Mouse (Mus musculus): ENCODE data around the gene Tlcd2. TPM values are rescaled to one million over a fixed set of nuclear protein-coding genes. Genes with fewer than 3 reads are reported as not detected.
"Not testable (repeated sequence)": the region's sequence is repeated elsewhere in the genome, so short reads cannot be mapped to it uniquely, and the experiment has no call there.

Tlcd2 gene
- total RNA-seq, 2 experiments from 2014 or later: 6.1 to 6.7 TPM

- no peak for DNase-seq
Observed at GRCm38 (mm10) chr11:75450304-75450908, 11.1 kb upstream of the Tlcd2 start.

- DNase-seq: no peak
Observed at GRCm38 (mm10) chr11:75450936-75451335, 10.6 kb upstream of the Tlcd2 start.

- no peak for DNase-seq
Observed at GRCm38 (mm10) chr11:75452081-75452480, 9.4 kb upstream of the Tlcd2 start.

- no peak for DNase-seq
Observed at GRCm38 (mm10) chr11:75452812-75453557, 8.5 kb upstream of the Tlcd2 start.

GRCm38 (mm10) chr11:75453991-75454930 is 7.3 kb upstream of the Tlcd2 start, which contains the start of gene Wdr81:
Wdr81 (minus strand) TSS chr11:75454717.
- peak; percentile 87 for DNase-seq

- no peak for DNase-seq
Observed at GRCm38 (mm10) chr11:75455041-75455736, 6.3 kb upstream of the Tlcd2 start.

GRCm38 (mm10) chr11:75455971-75456370 is 5.5 kb upstream of the Tlcd2 start:
- not testable (repeated sequence) for DNase-seq

- DNase-seq: no peak
Observed at GRCm38 (mm10) chr11:75456440-75456871, 5.1 kb upstream of the Tlcd2 start.

GRCm38 (mm10) chr11:75458169-75458568 is 3.3 kb upstream of the Tlcd2 start:
- peak; percentile 55 for DNase-seq

- no peak for DNase-seq
Observed at GRCm38 (mm10) chr11:75458628-75459041, 2.9 kb upstream of the Tlcd2 start.

GRCm38 (mm10) chr11:75459141-75459711 is 2.3 kb upstream of the Tlcd2 start:
- DNase-seq: peak; percentile 45

- DNase-seq: no peak
Observed at GRCm38 (mm10) chr11:75459751-75460102, 1.8 kb upstream of the Tlcd2 start.

GRCm38 (mm10) chr11:75460103-75460843 is 1.2 kb upstream of the Tlcd2 start:
- DNase-seq: peak; percentile 91

GRCm38 (mm10) chr11:75461743-75462252 is 283 bp downstream of the Tlcd2 start:
- DNase-seq: no peak

- peak; percentile 90 for DNase-seq
Observed at GRCm38 (mm10) chr11:75462253-75462783, 803 bp downstream of the Tlcd2 start.

GRCm38 (mm10) chr11:75462865-75463336 is 1.4 kb downstream of the Tlcd2 start:
- DNase-seq: peak; percentile 97

GRCm38 (mm10) chr11:75463624-75464023 is 2.1 kb downstream of the Tlcd2 start:
- DNase-seq: no peak

- no peak for DNase-seq
Observed at GRCm38 (mm10) chr11:75464417-75464816, 2.9 kb downstream of the Tlcd2 start.

GRCm38 (mm10) chr11:75465051-75465450 is 3.5 kb downstream of the Tlcd2 start:
- DNase-seq: no peak

GRCm38 (mm10) chr11:75466731-75467505 is 5.4 kb downstream of the Tlcd2 start:
- no peak for DNase-seq

Measured in heart, postnatal 4 days (tissue).